Mouse (Mus musculus): ENCODE measurements around the gene Tecpr2.

Gene Tecpr2

DNA sequence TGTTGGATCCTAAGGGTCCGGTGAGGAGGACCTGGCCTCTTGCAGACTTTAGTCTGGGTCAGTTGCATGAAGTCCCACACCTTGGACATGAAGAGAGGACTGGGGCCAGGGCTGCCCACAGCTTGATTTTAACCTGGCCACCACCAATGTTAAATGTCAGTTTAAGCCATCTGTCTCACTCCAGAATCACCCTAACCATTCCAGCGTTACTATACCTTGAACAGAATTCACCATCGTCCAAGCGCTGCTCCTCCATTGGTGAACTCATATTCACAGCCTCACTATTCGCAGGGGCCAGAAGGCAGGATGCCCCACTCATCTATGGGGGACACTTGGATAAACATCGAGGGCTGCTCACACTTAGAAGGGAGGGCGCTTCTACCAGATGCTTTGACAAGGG lies 111.9 kb downstream of the Tecpr2 start:
- in situ Hi-C loops (cut with MseI, MboI), result no loop called here

DNA sequence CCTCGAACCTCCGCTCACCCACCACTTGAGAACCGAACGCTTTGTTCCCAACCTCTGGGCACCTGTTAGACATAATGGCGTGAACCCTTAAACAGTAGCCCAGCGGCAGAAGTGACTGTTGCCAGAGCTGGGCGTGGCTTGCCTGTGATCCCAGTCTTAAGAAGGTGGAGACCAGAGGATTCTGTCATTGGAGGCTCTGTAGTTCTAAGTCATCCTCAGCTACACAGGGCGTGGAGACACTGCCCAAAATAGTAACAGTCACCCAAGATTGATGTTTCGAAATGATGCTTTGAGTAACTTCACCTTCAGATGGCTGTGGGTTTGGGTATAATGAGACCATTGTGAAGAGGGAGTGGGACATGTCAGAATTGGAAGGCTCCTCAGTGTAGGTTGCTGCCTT lies 115.1 kb downstream of the Tecpr2 start:
- in situ Hi-C loops (cut with MseI, MboI), result no loop called here

DNA sequence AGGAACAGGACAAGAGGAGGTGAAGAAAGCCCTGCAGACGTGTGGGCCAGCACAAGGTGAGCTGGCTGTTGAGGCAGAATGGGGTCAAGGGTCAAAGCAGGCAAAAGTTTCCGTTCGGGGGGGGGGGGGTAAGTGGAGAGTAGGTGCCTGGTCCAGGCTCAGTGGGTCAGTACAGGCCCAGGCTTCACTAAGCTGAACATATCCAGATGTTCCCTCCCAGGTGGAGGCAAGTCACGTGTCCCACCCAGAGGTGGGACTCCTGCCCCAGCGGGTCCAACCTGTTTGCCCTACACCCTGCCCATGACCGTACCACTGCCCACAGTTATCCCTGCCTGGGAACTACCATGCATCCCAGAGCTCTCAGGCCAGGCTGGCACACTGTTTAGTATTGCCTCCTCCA lies 116.7 kb downstream of the Tecpr2 start:
- in situ Hi-C loops (cut with MseI, MboI), result no loop called here

DNA sequence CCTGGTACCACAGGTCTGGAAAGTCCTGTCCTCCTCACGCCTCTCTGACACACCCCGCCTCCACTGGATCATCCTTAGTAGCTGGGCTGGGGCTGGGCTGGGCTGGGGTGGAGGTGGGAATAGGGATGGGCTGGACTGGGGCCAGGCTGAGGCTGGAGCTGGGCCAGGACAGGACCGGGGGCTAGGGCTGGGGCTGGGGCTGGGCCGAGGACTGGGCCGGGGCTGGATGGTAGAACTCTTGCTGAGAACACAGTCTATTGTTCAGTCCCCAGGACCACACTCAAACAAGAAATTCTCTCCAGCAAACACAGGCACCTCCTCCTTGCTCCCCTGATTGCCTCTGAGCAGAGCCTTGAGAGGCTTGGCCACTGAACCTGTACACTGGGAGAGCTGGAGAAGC lies 117.3 kb downstream of the Tecpr2 start:
- in situ Hi-C loops (cut with MseI, MboI), result no loop called here

DNA sequence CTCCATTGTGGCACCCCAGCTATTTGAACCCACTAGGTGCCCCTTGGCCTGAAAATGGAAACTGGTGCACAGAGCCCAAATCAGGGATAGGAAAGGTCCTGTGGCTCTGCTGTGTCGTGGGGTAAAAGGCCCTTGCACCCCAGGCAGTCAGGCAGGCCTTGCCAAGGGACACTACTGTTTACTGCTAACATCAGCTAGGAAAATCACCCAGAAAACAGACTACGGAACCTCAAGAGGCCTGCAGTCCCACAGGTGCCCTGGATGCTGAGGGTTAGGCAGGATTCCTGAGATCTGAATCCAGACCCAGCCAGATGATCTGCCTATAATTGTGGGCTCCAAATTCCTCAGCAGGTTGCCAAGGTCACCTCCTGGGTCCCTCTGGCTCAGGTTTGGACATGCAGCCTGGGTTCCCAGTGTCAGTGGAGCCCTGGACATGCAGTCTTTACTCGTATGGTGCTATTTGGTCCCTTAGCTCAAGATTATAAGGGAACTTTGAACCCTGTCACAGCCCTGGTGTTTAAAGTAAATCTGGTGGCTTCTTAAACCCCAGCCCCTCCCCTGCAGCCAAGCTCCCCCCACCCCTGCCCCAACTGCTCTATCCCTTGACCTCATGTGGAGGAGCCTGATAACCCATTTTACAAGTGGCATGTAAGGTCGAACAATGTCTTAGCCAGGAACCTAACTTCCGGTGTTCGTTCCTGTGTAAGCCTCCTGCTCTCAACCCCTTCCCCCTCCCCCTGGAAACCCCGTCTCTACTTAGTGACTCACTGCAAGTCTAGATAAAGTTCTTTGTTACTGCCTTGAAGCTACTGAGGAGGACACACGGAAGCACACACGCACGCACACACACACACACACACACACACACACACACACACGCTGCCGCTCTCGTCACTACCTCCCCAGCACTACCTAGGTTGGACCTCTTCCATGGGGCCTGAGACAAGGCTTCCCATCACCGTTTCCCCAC lies 118.4 kb downstream of the Tecpr2 start:
- in situ Hi-C loops (cut with MseI, MboI), result no loop called here

DNA sequence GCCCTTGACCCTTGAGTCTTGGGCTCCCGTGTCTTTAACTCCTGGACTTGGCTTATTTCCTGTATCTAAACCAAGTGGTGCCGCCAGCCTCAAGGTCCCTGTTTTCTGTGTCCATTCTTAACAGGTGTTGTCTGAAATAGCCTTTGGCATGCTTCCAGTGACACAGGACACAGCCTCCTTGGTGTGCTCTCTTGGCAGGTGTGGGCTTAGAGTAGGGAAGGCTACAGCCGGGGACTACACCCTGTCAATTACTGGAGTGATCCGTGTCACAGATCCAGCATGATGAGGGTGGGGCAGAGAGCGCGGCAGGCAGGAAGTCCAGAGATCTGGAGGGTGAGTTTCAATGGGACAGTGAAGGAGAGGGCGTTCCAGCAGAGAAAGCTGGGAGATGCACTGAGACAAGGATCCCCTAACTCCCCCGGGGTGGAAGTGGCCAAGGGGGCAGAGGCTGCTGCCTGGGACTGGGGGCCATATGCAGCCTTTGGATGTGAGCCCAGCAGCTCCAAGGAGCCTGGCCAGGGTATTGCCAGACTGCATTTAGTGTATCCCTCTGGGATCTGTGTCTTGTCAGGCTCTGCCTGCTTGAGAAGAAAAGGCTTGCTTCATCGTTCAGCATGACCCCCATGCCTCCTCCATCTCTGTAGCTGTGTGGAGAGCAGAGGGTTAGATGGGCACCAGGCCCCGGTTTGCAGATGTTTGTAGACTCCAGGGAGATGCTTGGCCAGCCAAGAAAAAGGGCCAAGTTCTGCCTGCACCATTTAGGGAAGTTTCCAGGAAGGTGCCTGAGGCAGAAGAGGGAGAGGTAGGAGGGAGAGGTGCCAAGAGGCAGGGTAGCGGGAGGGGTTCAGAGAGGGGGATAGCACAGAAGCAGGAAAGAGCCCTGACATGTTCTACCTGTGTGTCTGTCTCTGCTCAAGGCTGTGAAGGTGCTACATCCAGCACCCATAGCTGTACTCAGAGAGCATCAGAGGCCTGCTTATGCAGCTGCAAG lies 119.7 kb downstream of the Tecpr2 start:
- in situ Hi-C loops (cut with MseI, MboI), result no loop called here

DNA sequence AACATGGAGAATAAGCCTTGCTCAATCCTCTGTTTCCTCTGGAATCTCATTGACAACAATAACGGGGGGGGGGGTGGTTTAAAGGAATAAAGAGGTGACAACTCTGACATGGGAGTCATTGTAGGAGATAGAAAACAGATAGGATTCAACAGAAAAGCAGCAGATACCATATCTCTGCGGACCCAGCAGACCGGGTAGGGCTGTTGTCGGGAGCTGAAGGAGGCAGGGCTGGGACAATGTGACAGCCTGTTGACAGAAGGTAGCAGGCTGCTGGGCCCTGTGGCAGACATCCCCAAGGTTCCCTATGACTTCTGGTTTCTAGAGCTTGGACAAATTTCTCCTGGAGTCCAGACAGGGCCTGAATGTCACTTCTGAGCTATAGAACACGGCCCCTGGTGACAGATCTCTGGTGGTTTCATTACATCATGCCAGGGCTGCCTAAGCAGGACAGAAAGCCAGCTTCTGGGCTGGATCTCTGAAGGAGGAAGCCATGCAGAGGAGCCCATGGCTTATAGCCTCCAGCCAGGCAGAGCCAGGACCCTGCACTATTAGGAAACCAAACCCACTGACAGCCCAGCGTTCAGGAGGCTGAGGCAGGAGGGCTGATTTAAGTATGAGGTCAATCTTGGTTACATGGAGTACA lies 120.7 kb downstream of the Tecpr2 start:
- in situ Hi-C loops (cut with MseI, MboI), result no loop called here

DNA sequence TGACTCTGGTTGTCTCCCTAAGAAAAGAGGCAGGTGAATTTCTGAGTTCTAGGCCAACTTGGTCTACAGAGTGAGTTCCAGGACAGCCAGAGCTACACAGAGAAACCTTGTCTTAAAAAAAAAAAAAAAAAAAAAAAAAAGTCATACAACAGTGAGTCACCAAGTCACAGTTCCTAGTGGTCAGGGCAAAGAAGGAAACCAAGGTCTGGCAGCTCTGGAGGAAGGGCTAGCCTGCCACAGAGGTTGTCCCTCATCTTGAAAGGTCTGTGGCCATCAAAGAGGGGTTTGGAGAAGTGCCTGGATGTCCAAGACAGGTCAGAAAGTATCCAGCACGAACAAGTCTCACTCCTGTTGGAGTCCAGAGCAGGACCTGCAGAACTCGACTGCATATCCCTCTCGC lies 127.7 kb downstream of the Tecpr2 start:
- in situ Hi-C loops (cut with MseI, MboI), result no loop called here

DNA sequence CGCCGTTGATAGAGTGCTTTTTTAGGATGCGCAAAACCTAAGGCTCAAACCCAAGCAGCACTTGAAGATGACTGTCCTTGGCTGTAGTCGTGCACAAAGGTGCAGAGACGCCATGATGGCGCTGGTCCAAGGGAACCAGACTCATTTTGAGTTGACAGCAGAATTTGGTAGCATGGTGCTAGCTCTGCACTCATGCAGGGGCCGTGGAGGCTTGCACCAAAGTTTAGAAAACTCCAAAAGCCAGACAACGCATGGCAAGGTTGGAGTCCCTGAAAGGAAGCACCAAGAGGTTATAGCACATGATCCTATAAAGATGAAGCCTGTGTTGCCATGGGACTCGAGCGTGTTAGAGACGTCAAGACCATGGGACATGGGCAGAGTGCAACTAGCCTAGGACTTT lies 129.0 kb downstream of the Tecpr2 start:
- in situ Hi-C loops (cut with MseI, MboI), result no loop called here

DNA sequence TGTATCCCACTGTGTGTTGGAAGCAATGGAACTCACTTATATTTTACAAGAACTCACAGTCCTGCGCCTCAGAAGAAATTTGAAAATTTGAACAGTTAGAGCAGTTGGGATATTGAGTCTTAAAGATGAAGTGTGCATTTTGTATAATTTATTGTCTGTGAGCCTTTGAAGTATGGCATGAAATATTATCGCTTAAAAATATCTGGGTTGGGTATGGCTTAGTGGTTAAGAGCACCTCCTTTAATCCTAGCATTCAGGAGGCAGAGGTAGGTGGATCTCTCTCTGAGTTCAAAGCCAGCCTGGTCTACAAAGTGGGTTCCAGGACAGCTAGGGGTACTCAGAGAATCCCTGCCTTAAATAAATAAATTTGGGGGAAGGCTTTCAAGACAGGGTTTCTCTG lies 130.0 kb downstream of the Tecpr2 start:
- in situ Hi-C loops (cut with MseI, MboI), result no loop called here

DNA sequence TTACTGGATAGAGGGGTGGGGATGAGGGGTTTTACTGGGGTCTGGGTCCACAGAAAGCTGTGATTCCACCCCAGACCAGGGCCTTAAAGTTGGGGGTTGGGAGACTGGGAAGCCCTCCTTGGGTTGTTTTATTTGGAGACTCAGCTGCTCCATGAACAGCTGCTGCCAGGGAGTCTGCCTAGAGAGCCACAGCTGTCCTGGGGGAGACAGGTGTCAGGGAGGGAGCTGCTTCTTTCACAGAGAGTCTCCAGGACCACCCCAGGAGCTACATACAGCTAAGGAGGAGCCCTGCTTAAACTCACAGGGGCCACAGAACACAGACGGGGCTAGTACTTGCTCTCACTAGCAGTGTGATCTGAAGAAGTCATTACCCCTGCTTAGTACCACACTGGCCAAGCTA lies 132.1 kb downstream of the Tecpr2 start:
- in situ Hi-C loops (cut with MseI, MboI), result no loop called here

DNA sequence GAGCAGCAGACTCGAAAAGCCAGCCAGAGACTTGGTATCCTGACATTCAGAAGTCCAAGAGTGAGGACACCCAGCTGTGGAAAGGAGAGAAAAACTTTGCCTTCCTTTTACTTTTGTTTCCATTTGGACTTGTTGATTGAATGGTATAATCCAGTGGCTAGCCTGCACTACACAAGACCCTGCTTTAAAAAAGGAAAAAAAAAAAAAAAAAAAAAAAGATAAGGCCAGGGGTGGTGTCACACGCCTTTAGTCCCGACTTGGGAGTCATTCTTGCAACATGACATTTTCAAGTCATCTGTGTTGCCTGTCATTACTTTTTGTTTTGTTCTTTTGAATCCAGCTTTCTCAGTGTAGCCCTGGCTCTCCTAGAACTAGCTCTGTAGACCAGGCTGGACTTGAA lies 132.5 kb downstream of the Tecpr2 start:
- in situ Hi-C loops (cut with MseI, MboI), result no loop called here
